ENCODE assay signal across 22 mouse cellular contexts in genomic region chr15:4643888-4644606, GRCm38 (mm10).
A peak's percentile ranks its signal among the peaks of the same experiment; 100 is the strongest.
DNase-seq lines count a peak whose midpoint lies in the region; ATAC-seq and TF ChIP-seq lines count a peak whose summit lies in the region.
"Had no signal": no experiment of that assay in that cellular context is flagged by ENCODE, and none has a peak within 500 bp of the region (broad histone marks: within the 10 kb centered on the region; RNA-seq: fewer than 3 reads in every experiment).

No protein-coding gene starts in this region.

- DNase-seq in forebrain, embryonic 10.5 days (ENCODE audit: extremely low spot score, low spot score), result peak; percentile 30
- DNase-seq in embryo, embryonic 11 days, result peak; percentile 22
- DNase-seq in midbrain, embryonic 10.5 days (ENCODE audit: low spot score), result peak; percentile 45
- peak; percentile 11 for DNase-seq in midbrain, postnatal 0 days (ENCODE audit: low spot score)
- no peak for DNase-seq in Muller cell, postnatal 12 days (ENCODE audit: inconsistent ontology term)
- DNase-seq in cerebellum, adult 11 months, result no peak
- DNase-seq: adrenal gland, postnatal 14 days; cerebellum, adult 11-12 months; cerebellum, postnatal 25 days; right cerebral cortex, postnatal 14 days; thymus, postnatal 36 days had no signal

- no peak overlapping the region for H3K4me3 ChIP-seq in forebrain, embryonic 10.5 days
- H3K4me3 ChIP-seq in forebrain, embryonic 15.5 days, result no peak overlapping the region
- H3K4me3 ChIP-seq in midbrain, embryonic 10.5 days, result no peak overlapping the region
- no peak overlapping the region for H3K4me3 ChIP-seq in midbrain, postnatal 0 days (ENCODE audit: low read depth, low read length)
- no peak overlapping the region for H3K4me3 ChIP-seq in heart, embryonic 12.5 days
- H3K4me3 ChIP-seq: embryonic facial prominence, embryonic 13.5 days; hindbrain, embryonic 10.5 days; limb, embryonic 15.5 days; liver, embryonic 15.5 days; neural tube, embryonic 13.5 days had no signal

- 38% methylated on average over 4 of the region's 4 CpGs for WGBS in forebrain, embryonic 10.5 days
- 14% methylated on average over 4 of the region's 4 CpGs for WGBS in forebrain, embryonic 15.5 days
- WGBS in midbrain, embryonic 10.5 days, result 36% methylated on average over 4 of the region's 4 CpGs
- 35% methylated on average over 4 of the region's 4 CpGs for WGBS in midbrain, postnatal 0 days
- WGBS in heart, embryonic 12.5 days, result 88% methylated on average over 4 of the region's 4 CpGs

- no peak for TF ChIP-seq CTCF in midbrain, postnatal 0 days (IDR thresholded peaks at IDR 0.05)

- no peak overlapping the region for H3K4me2 ChIP-seq in forebrain, embryonic 15.5 days (replicated peaks)
- no peak overlapping the region for H3K4me2 ChIP-seq in midbrain, postnatal 0 days (ENCODE audit: low read depth, low read length, poor library complexity, severe bottlenecking)
- no peak overlapping the region for H3K4me2 ChIP-seq in heart, embryonic 12.5 days
- H3K4me2 ChIP-seq: embryonic facial prominence, embryonic 13.5 days; limb, embryonic 15.5 days; liver, embryonic 15.5 days; neural tube, embryonic 13.5 days had no signal

- peaks cover 31% of the 10 kb centered on the region for H3K4me1 ChIP-seq in forebrain, embryonic 10.5 days
- peaks cover 8% of the 10 kb centered on the region; the same call in 1 of the 2 replicates for H3K4me1 ChIP-seq in forebrain, embryonic 15.5 days
- H3K4me1 ChIP-seq in midbrain, embryonic 10.5 days, result peaks cover 26% of the 10 kb centered on the region
- no peaks in the 10 kb centered on the region for H3K4me1 ChIP-seq in midbrain, postnatal 0 days (ENCODE audit: insufficient read depth, low read length)
- H3K4me1 ChIP-seq in heart, embryonic 12.5 days (replicated peaks), result no peaks in the 10 kb centered on the region
- H3K4me1 ChIP-seq: embryonic facial prominence, embryonic 13.5 days; hindbrain, embryonic 10.5 days; limb, embryonic 15.5 days; liver, embryonic 15.5 days; neural tube, embryonic 13.5 days had no signal

- no peaks in the 10 kb centered on the region for H3K9me3 ChIP-seq in forebrain, embryonic 10.5 days
- no peaks in the 10 kb centered on the region for H3K9me3 ChIP-seq in forebrain, embryonic 15.5 days
- no peaks in the 10 kb centered on the region for H3K9me3 ChIP-seq in midbrain, embryonic 10.5 days (replicated peaks)
- H3K9me3 ChIP-seq in midbrain, postnatal 0 days (ENCODE audit: low read length), result no peaks in the 10 kb centered on the region
- H3K9me3 ChIP-seq in heart, embryonic 12.5 days (replicated peaks), result no peaks in the 10 kb centered on the region
- H3K9me3 ChIP-seq: embryonic facial prominence, embryonic 13.5 days; G1E; hindbrain, embryonic 10.5 days; limb, embryonic 15.5 days; liver, embryonic 15.5 days; neural tube, embryonic 13.5 days had no signal

- peak overlapping the region; percentile 45; the same call in 1 of the 2 replicates for H3K27ac ChIP-seq in forebrain, embryonic 10.5 days
- H3K27ac ChIP-seq in forebrain, embryonic 15.5 days (replicated peaks), result no peak overlapping the region
- H3K27ac ChIP-seq in midbrain, embryonic 10.5 days (replicated peaks), result peak overlapping the region; percentile 73
- no peak overlapping the region; the same call in 1 of the 2 replicates for H3K27ac ChIP-seq in midbrain, postnatal 0 days (ENCODE audit: low read depth, low read length)
- H3K27ac ChIP-seq in heart, embryonic 12.5 days (ENCODE audit: poor library complexity, severe bottlenecking), result no peak overlapping the region
- H3K27ac ChIP-seq: embryonic facial prominence, embryonic 13.5 days; hindbrain, embryonic 10.5 days; kidney, postnatal 0 days; limb, embryonic 15.5 days; liver, embryonic 15.5 days; neural tube, embryonic 13.5 days had no signal

- no peak; the same call in 1 of the 2 replicates for ATAC-seq in forebrain, embryonic 15.5 days (replicated peaks)
- ATAC-seq in midbrain, postnatal 0 days (ENCODE audit: low FRiP score), result peak; percentile 38; the same call in 1 of the 2 replicates
- no peak for ATAC-seq in heart, embryonic 12.5 days (ENCODE audit: insufficient number of reproducible peaks, low FRiP score)
- ATAC-seq: intestine, embryonic 16.5 days; lung, postnatal 0 days had no signal

- H3K9ac ChIP-seq in forebrain, embryonic 15.5 days (replicated peaks), result no peak overlapping the region
- H3K9ac ChIP-seq in midbrain, postnatal 0 days (replicated peaks; ENCODE audit: low read length, poor library complexity, severe bottlenecking), result no peak overlapping the region
- H3K9ac ChIP-seq in heart, embryonic 12.5 days, result no peak overlapping the region
- H3K9ac ChIP-seq: embryonic facial prominence, embryonic 13.5 days; limb, embryonic 15.5 days; liver, embryonic 15.5 days; neural tube, embryonic 13.5 days had no signal

- no peaks in the 10 kb centered on the region for H3K36me3 ChIP-seq in forebrain, embryonic 10.5 days (replicated peaks)
- no peaks in the 10 kb centered on the region for H3K36me3 ChIP-seq in forebrain, embryonic 15.5 days
- H3K36me3 ChIP-seq in midbrain, embryonic 10.5 days, result no peaks in the 10 kb centered on the region
- H3K36me3 ChIP-seq in midbrain, postnatal 0 days (ENCODE audit: insufficient read depth, low read length), result no peaks in the 10 kb centered on the region
- no peaks in the 10 kb centered on the region for H3K36me3 ChIP-seq in heart, embryonic 12.5 days
- H3K36me3 ChIP-seq: embryonic facial prominence, embryonic 13.5 days; G1E; hindbrain, embryonic 10.5 days; limb, embryonic 15.5 days; liver, embryonic 15.5 days; neural tube, embryonic 13.5 days had no signal

- no peaks in the 10 kb centered on the region for H3K27me3 ChIP-seq in forebrain, embryonic 10.5 days (ENCODE audit: poor library complexity, severe bottlenecking)
- H3K27me3 ChIP-seq in forebrain, embryonic 15.5 days, result no peaks in the 10 kb centered on the region
- H3K27me3 ChIP-seq in midbrain, embryonic 10.5 days (ENCODE audit: low read depth, poor library complexity, severe bottlenecking), result no peaks in the 10 kb centered on the region
- no peaks in the 10 kb centered on the region for H3K27me3 ChIP-seq in midbrain, postnatal 0 days (ENCODE audit: insufficient read depth, low read length)
- H3K27me3 ChIP-seq in heart, embryonic 12.5 days (replicated peaks), result no peaks in the 10 kb centered on the region
- H3K27me3 ChIP-seq: embryonic facial prominence, embryonic 13.5 days; limb, embryonic 15.5 days; liver, embryonic 15.5 days; neural tube, embryonic 13.5 days had no signal

Comparison
In these comparisons a context has a peak if more than half of its experiments do, and no peak if none do; other contexts are left out.
1. H3K27ac ChIP-seq: peak in forebrain, embryonic 10.5 days (single experiment) and midbrain, embryonic 10.5 days (single experiment); none in forebrain, embryonic 15.5 days (single experiment), midbrain, postnatal 0 days (single experiment) and heart, embryonic 12.5 days (single experiment).
2. DNase-seq: peak in forebrain, embryonic 10.5 days (single experiment), embryo, embryonic 11 days (single experiment), midbrain, embryonic 10.5 days (single experiment) and midbrain, postnatal 0 days (single experiment); none in Muller cell, postnatal 12 days (single experiment) and cerebellum, adult 11 months (single experiment).